Mouse (Mus musculus): ENCODE results near the gene Tssc4. TPM values are rescaled to one million over a fixed set of nuclear protein-coding genes. Genes with fewer than 3 reads are reported as not detected.

The Tssc4 gene
- polyA plus RNA-seq (2015; fragmentation: Nextera tagmentation; extraction: Ambion mirVana): 92.9 and 94.5 TPM in 2 replicates

DNA sequence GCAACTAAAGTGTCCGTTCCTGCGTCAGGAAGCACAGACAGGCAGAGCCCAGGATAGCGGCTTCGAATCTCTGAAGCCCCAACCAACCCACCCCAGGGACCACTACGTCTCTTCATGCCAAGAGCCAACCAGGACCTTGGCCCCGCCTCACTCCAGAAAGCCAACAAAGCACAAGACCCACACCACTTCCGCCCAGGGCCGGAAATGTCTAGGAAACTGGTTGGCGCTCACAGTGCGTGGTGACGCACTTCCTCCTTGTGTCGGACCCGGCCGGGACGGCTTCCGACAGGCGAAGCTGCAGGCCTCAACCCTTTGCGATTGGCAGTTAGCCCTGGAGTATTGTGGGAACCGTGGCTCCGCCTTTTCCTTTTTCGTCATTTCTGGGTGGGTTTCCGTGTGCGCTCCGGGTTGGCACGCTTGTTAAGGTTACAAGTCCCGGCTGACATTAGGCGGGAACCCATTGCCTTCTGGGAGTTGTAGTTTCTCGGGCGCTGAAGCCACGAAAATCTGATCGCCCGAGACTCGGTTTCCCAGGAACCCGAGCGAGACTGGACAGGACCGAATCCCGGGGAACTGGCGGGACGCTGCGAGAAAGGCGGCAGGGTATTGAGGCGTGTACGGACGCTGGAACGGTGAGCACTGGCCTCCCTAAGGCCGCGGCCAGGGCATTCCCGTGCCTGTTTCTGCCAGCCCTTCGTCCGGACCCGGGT, at the start of gene Tssc4:
Gene Tssc4 (plus strand): TSS at position 368 of the 710 bp plus-strand sequence.
- WGBS: under 1% methylated on average over 51 of the region's 51 CpGs
- Histone ChIP-seq H3K4me3 (replicated peaks) (peak within 1 kb of the TSS; percentile 83), H3K9me3 (replicated peaks) (no peaks in the 10 kb centered on the region), H3K9ac (replicated peaks) (peak within 1 kb of the TSS; percentile 86), H3K27me3 (replicated peaks) (no peaks in the 10 kb centered on the region), H3K4me2 (peak within 1 kb of the TSS; percentile 100), H3K27ac (replicated peaks) (peak within 1 kb of the TSS; percentile 93), H3K36me3 (peaks cover 38% of the 10 kb centered on the region), H3K4me1 (peaks cover 43% of the 10 kb centered on the region)
- peak; percentile 95 for ATAC-seq (ENCODE audit: low FRiP score)

DNA sequence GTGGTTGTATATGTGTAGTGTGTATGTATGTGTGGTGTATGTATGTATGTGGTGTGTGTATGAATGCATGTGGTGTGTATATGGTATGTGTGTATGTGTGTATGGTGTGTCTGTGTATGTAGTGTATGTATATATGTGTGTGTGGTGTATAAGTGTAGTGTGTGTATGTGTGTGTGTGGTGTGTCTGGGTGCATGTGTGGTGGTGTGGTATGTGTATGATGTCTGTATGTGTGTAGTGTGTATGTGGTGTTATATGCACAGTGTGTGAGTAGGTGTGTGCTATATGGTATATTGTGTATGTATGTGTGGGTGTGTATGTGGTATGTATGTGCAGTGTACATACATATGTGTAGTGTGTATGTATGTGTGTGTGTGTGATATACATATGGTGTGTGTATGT, 49.0 kb upstream of the Tssc4 start:
- no peak for ATAC-seq (ENCODE audit: low FRiP score)
- Histone ChIP-seq H3K27ac (replicated peaks) (no peak overlapping the region), H3K4me2 (no peak overlapping the region), H3K4me3 (replicated peaks) (no peak overlapping the region), H3K27me3 (replicated peaks) (no peaks in the 10 kb centered on the region), H3K4me1 (peaks cover 16% of the 10 kb centered on the region), H3K9ac (replicated peaks) (no peak overlapping the region), H3K36me3 (peaks cover 4% of the 10 kb centered on the region), H3K9me3 (replicated peaks) (no peaks in the 10 kb centered on the region)

DNA sequence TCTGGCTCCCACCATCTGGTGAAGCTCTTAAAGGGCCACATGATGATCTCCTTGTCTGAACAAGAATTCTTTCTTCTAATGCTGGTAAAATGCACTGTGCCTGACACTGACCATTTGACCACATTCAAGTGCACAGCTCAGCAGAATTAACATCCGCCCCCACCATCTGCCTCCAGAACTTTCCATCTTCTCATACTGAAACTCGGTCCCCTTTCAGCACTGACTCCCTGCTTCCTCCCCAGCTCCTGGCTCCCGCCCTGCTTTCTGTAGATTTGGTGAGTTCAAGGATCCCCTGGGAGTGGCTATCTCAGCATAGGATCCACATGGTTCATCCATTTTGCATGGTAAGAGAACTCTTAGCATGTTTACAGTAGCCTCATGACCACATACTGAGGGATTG, 48.3 kb upstream of the Tssc4 start:
- no peak overlapping the region for H3K4me3 ChIP-seq (replicated peaks)
- ATAC-seq (ENCODE audit: low FRiP score): no peak
- WGBS: 84% methylated on average over 3 of the region's 3 CpGs

DNA sequence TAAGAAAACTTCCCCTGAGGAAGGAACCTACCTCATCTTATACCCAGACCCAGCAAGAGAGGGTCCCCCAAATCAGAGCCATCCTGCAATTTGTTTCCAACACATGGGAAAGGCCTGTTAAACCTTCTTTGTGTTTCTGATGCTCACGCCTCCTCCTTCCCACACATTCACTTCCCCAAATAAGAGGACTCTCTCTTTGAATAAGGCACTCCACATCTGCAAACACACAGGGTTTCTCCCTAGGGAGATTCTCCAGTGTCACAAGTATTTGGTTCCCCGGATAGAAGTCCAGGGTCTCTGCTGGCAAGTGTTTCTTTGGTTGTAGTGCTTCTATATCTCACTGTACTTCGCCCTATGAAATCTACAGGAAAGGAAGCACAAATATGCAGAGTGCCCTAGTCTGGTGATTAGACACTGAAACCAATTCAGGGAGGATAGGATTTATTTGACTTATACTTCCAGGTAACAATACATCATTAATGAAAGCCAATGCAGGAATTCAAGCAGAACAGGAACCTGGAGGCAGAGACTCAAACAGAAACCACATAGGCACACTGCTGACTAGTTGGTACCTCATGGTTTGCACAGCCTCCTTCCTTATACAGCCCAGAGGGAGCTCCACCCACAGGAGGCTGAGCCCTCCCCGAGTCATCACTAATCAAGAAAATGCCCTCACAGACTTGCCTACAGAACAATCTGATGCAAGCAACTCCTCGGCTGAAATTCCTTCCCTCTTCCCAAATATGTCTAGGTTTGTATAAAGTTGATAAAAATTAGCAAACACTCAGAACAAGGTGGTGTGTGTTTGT, 47.5 kb upstream of the Tssc4 start:
- 72% methylated on average over 5 of the region's 5 CpGs for WGBS
- no peaks in the 10 kb centered on the region for H3K27me3 ChIP-seq (replicated peaks)
- no peak overlapping the region for H3K4me3 ChIP-seq (replicated peaks)
- H3K4me1 ChIP-seq: peaks cover 4% of the 10 kb centered on the region; the same call in 1 of the 2 replicates
- no peak overlapping the region for H3K4me2 ChIP-seq
- peaks cover 13% of the 10 kb centered on the region for H3K36me3 ChIP-seq
- no peak overlapping the region for H3K9ac ChIP-seq (replicated peaks)
- no peak for ATAC-seq (ENCODE audit: low FRiP score)
- H3K27ac ChIP-seq (replicated peaks): no peak overlapping the region
- no peaks in the 10 kb centered on the region for H3K9me3 ChIP-seq (replicated peaks)

More for the DNA sequence above, 48.3 kb upstream of the Tssc4 start:
- no peak overlapping the region for H3K4me2 ChIP-seq
- H3K27ac ChIP-seq (replicated peaks): no peak overlapping the region
- H3K36me3 ChIP-seq: peaks cover 11% of the 10 kb centered on the region
- H3K9me3 ChIP-seq (replicated peaks): no peaks in the 10 kb centered on the region
- no peaks in the 10 kb centered on the region for H3K27me3 ChIP-seq (replicated peaks)
- H3K9ac ChIP-seq (replicated peaks): no peak overlapping the region
- H3K4me1 ChIP-seq: peaks cover 11% of the 10 kb centered on the region

DNA sequence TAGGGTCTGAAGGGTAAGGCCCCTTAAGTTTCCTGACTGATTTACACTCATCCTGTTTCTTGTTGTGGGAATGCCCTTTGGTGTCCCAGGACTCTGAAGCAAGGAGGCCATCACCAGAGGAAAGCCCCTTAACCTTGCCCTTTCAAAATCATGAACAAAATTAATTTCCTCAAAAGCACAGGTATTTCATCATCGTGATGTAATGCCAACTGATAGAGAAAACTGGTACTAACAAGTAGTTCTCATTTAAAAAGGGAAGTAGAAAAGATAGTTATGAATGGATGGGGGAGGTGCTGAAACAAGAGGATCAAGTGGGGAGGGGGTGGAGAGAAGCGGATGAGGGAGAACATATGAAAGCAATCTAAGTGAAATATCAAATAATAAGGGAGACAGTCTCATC, 45.5 kb upstream of the Tssc4 start:
- no peak for ATAC-seq (ENCODE audit: low FRiP score)
- no peak overlapping the region for H3K4me3 ChIP-seq (replicated peaks)

DNA sequence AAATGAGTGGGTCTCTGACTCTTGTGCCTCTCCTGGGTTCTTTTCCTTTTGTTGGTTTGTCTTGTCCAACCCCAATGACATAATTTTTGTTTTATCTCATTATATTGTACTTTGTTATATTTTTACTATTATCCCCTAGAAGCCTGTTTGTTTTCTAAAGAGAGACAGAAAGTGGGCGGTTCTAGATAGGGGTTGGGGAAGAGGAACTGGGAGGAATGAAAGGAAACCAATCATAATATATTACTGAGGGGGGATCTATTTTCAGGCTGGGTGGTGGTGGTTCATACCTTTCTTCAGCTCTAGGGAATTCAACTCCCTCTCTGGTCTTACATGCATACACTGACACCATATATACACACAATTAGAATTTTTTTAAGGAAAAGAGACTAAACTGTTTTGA, 44.8 kb upstream of the Tssc4 start:
- 97% methylated on average over 1 of the region's 1 CpGs for WGBS
- H3K4me1 ChIP-seq: no peaks in the 10 kb centered on the region; the same call in 1 of the 2 replicates
- H3K4me3 ChIP-seq (replicated peaks): no peak overlapping the region
- no peak overlapping the region for H3K4me2 ChIP-seq
- no peak overlapping the region for H3K9ac ChIP-seq (replicated peaks)
- H3K27ac ChIP-seq (replicated peaks): no peak overlapping the region
- H3K27me3 ChIP-seq (replicated peaks): no peaks in the 10 kb centered on the region
- H3K9me3 ChIP-seq (replicated peaks): no peaks in the 10 kb centered on the region
- ATAC-seq (ENCODE audit: low FRiP score): no peak
- H3K36me3 ChIP-seq: peaks cover 18% of the 10 kb centered on the region

More for the DNA sequence above, 45.5 kb upstream of the Tssc4 start:
- 93% methylated on average over 2 of the region's 2 CpGs for WGBS
- Histone ChIP-seq H3K4me1 (no peaks in the 10 kb centered on the region; the same call in 1 of the 2 replicates), H3K9ac (replicated peaks) (no peak overlapping the region), H3K27me3 (replicated peaks) (no peaks in the 10 kb centered on the region), H3K27ac (replicated peaks) (no peak overlapping the region), H3K36me3 (peaks cover 18% of the 10 kb centered on the region), H3K4me2 (no peak overlapping the region), H3K9me3 (replicated peaks) (no peaks in the 10 kb centered on the region)

DNA sequence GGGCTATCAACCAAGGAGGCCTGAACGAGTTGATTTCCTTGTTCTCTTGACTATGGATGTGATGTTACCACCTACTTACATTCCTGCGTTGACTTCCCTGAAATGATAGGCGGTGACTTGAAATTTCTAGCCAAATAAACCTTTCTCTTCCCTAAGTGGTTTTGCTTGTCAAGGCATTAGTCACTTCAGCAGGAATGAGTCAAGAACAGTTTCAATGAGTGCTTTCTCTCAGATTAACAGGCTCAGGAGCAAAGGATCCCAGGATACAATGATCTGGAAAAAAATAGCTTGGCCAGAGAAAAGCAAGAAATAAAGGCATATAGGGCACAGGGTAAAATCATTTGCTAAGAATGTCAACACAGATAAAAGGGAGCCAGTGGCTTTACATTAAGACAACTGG, 43.6 kb upstream of the Tssc4 start:
- H3K27ac ChIP-seq (replicated peaks): no peak overlapping the region
- H3K4me3 ChIP-seq (replicated peaks): no peak overlapping the region
- no peaks in the 10 kb centered on the region for H3K27me3 ChIP-seq (replicated peaks)
- ATAC-seq (ENCODE audit: low FRiP score): no peak
- WGBS: 91% methylated on average over 3 of the region's 3 CpGs
- no peak overlapping the region for H3K4me2 ChIP-seq
- no peaks in the 10 kb centered on the region; the same call in 1 of the 2 replicates for H3K4me1 ChIP-seq
- H3K9ac ChIP-seq (replicated peaks): no peak overlapping the region
- H3K36me3 ChIP-seq: peaks cover 21% of the 10 kb centered on the region
- no peaks in the 10 kb centered on the region for H3K9me3 ChIP-seq (replicated peaks)

DNA sequence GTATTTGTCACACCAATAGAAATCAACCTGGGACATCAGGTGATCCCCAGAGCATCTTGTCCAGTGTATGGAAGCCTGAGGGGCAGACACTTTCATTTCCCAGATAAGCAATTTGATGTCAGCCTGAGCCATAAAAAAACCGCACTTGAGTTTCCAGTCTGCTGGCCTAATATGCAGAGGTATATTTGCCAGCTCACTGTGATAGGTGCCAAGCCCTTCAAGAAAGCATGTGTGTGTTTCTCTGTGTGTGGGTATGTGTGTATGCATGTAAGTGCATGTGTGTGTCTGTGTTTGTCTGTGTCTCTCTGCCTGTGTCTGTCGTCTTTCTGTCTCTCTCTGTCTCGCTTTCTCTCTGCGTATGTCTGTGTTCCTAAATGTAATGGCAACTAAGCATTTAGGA, 41.9 kb upstream of the Tssc4 start:
- H3K36me3 ChIP-seq: peaks cover 36% of the 10 kb centered on the region
- H3K4me3 ChIP-seq (replicated peaks): no peak overlapping the region
- no peak overlapping the region for H3K27ac ChIP-seq (replicated peaks)
- no peak for ATAC-seq (ENCODE audit: low FRiP score)
- H3K9me3 ChIP-seq (replicated peaks): no peaks in the 10 kb centered on the region
- H3K9ac ChIP-seq (replicated peaks): no peak overlapping the region
- H3K4me2 ChIP-seq: no peak overlapping the region
- H3K27me3 ChIP-seq (replicated peaks): no peaks in the 10 kb centered on the region
- H3K4me1 ChIP-seq: no peaks in the 10 kb centered on the region
- WGBS: 91% methylated on average over 4 of the region's 4 CpGs

DNA sequence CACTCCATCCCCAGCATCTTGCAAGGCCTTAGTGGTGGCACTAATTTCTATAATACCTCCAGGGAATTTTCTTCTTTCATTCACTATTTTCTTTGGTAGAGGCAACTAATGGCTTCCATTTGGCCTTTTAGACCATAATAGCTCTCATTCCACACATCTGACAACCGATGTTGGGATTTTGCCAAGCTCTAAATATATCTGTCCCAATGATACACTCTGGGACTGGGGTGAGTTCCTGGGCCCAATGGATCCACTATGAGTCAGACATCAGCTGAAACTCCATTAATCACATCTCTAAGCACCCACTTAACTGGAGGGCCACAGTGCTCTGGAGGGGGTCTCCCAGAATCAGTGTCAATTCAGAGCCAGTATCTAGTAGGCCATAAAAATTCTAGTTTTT, 37.2 kb upstream of the Tssc4 start:
- H3K9me3 ChIP-seq (replicated peaks): no peaks in the 10 kb centered on the region
- H3K4me3 ChIP-seq (replicated peaks): no peak overlapping the region
- no peak overlapping the region for H3K9ac ChIP-seq (replicated peaks)
- no peaks in the 10 kb centered on the region for H3K4me1 ChIP-seq
- H3K27ac ChIP-seq (replicated peaks): no peak overlapping the region
- H3K27me3 ChIP-seq (replicated peaks): no peaks in the 10 kb centered on the region
- ATAC-seq (ENCODE audit: low FRiP score): no peak
- WGBS: 76% methylated on average over 1 of the region's 1 CpGs
- H3K4me2 ChIP-seq: no peak overlapping the region
- peaks cover 45% of the 10 kb centered on the region for H3K36me3 ChIP-seq

DNA sequence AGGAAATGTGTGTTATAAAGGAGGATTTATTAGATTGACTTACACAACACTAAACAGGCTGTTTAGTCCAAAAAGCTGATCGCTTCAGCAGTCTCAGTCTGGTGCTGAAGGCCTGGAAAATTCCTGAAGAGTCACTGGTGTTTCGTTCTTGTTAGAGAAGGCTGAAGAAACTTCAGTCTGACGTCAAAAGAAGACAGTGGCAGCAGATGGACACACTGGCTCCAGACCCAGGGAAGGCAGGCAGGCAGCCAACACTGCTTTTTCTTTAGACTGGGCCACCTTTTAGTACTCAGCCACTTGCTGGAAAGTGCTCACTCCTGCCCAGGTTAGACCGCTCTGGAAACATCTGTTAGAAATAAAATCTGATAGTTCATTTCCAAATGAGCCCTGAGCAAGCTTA, 35.5 kb upstream of the Tssc4 start:
- Histone ChIP-seq H3K27ac (replicated peaks) (no peak overlapping the region), H3K9me3 (replicated peaks) (no peaks in the 10 kb centered on the region), H3K4me1 (no peaks in the 10 kb centered on the region), H3K4me2 (no peak overlapping the region), H3K36me3 (peaks cover 46% of the 10 kb centered on the region), H3K27me3 (replicated peaks) (no peaks in the 10 kb centered on the region), H3K4me3 (replicated peaks) (no peak overlapping the region), H3K9ac (replicated peaks) (no peak overlapping the region)
- no peak for ATAC-seq (ENCODE audit: low FRiP score)
- 90% methylated on average over 4 of the region's 4 CpGs for WGBS

DNA sequence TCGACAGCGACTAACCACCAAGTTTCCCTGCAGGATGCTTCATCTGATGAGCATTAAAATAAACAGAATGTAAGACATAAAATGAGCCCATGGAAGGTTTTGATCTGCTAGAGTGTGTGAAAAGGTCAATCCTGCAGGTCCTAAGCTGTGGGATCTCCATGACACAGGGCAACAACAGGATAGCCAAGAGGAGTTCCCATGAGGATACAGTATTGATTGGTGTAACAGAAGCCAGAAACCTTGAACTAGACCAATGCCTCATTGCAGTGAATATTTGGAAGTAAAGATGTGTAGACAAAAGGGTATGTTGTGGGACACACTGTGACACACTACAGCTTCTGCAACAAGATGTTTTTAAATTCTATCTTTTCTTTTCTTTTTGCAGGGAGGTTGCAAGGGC, 34.9 kb upstream of the Tssc4 start:
- no peak for ATAC-seq (ENCODE audit: low FRiP score)
- no peak overlapping the region for H3K9ac ChIP-seq (replicated peaks)
- no peak overlapping the region for H3K27ac ChIP-seq (replicated peaks)
- no peak overlapping the region for H3K4me2 ChIP-seq
- H3K4me1 ChIP-seq: no peaks in the 10 kb centered on the region
- 87% methylated on average over 2 of the region's 2 CpGs for WGBS
- H3K9me3 ChIP-seq (replicated peaks): no peaks in the 10 kb centered on the region
- H3K36me3 ChIP-seq: peaks cover 46% of the 10 kb centered on the region
- H3K27me3 ChIP-seq (replicated peaks): no peaks in the 10 kb centered on the region
- no peak overlapping the region for H3K4me3 ChIP-seq (replicated peaks)
